11 mouse cellular contexts compared by ENCODE assay signal in the genomic region with DNA sequence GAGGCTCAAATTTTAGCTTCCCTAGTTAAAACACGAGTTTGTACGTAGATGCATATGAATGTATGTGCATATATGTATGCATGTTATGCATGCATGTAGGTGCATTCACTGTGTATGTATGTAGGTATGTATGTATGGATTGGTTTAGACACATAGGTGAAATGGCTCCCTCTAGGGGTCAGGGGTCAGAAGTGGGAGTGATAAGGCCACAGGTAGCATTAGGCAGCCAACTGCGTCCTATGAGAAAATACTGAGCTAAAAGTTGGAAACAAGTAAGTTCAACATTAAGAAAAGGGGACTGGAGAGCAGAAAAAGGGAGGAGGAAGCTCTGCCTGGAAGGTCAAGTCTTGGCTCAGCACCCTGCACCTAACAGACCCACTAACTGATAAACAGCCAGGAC. TPM values are rescaled to one million over a fixed set of nuclear protein-coding genes. Genes with fewer than 3 reads are reported as not detected.
DNase-seq lines count a peak whose midpoint lies in the region; ATAC-seq and TF ChIP-seq lines count a peak whose summit lies in the region.
"Had no signal": no experiment of that assay in that cellular context is flagged by ENCODE, and none has a peak within 500 bp of the region (broad histone marks: within the 10 kb centered on the region; RNA-seq: fewer than 3 reads in every experiment).

No protein-coding gene starts in this region.

- H3K36me3 ChIP-seq in G1E (replicated peaks): peaks cover 91% of the 10 kb centered on the region
- 0 out of 2 replicates have a peak, but pooled peaks cover 4% of the 10 kb centered on the region for H3K36me3 ChIP-seq in splenic B cell, adult 2 months (ENCODE audit: control insufficient read depth, insufficient read depth, low read length, poor library complexity, severe bottlenecking)

- no peaks in the 10 kb centered on the region for H3K4me1 ChIP-seq in G1E (ENCODE audit: insufficient read depth, low read depth, low read length)
- H3K4me1 ChIP-seq: limb, embryonic 13.5 days; neural tube, embryonic 15.5 days had no signal

- H3K9me3 ChIP-seq in G1E (replicated peaks): no peaks in the 10 kb centered on the region
- H3K9me3 ChIP-seq: limb, embryonic 13.5 days; neural tube, embryonic 15.5 days had no signal

- peak; percentile 66 for ATAC-seq in G1E (ENCODE audit: extremely low read depth, insufficient number of reproducible peaks, low FRiP score, poor library complexity, severe bottlenecking)

- H3K4me3 ChIP-seq in layer of hippocampus, adult 2 months: no peak overlapping the region
- no peak overlapping the region for H3K4me3 ChIP-seq in G1E (ENCODE audit: low read depth, low read length)
- H3K4me3 ChIP-seq: limb, embryonic 13.5 days; neural tube, embryonic 15.5 days had no signal

- no peak for DNase-seq in layer of hippocampus, adult 2 months (ENCODE audit: low spot score in 2 of 2)
- no peak for DNase-seq in layer of hippocampus, postnatal 36 days
- DNase-seq in G1E (ENCODE audit: low spot score): peak; percentile 30
- DNase-seq in induced T-regulatory cell, adult 2 months (ENCODE audit: low read depth): peak; percentile 81
- DNase-seq in splenic B cell, adult 2 months (ENCODE audit: low read depth, low spot score): peak; percentile 85
- no peak for DNase-seq in adrenal gland, postnatal 10 days
- DNase-seq in heart, adult 9 months (ENCODE audit: low spot score in 2 of 2): no peak
- DNase-seq in layer of hippocampus, postnatal 10 days (ENCODE audit: low spot score in 2 of 2): no peak
- DNase-seq: gastrocnemius, postnatal 36 days had no signal

- peak; percentile 59 for TF ChIP-seq CTCF in layer of hippocampus, adult 2 months (conservative IDR thresholded peaks at IDR 0.05)
- TF ChIP-seq CTCF in G1E (IDR thresholded peaks at IDR 0.05; ENCODE audit: low read depth, low read length): peak; percentile 90

- no peak overlapping the region for H3K27ac ChIP-seq in layer of hippocampus, adult 2 months
- H3K27ac ChIP-seq: limb, embryonic 13.5 days; neural tube, embryonic 15.5 days had no signal

- H3K27me3 ChIP-seq in G1E (ENCODE audit: insufficient read depth, low read length): no peaks in the 10 kb centered on the region
- no peaks in the 10 kb centered on the region for H3K27me3 ChIP-seq in splenic B cell, adult 2 months (ENCODE audit: control insufficient read depth, insufficient read depth, low read length, poor library complexity, severe bottlenecking)
- H3K27me3 ChIP-seq: limb, embryonic 13.5 days; neural tube, embryonic 15.5 days had no signal

RNA-seq across cellular contexts. Expression of gene Kdsr, which starts 21.4 kb away (rescaled TPM):
- total RNA-seq in layer of hippocampus, adult 2 months (2021): 10 to 100 TPM; 28.1 to 28.9 TPM
- 10 to 100 TPM; 23.6 to 23.9 TPM for total RNA-seq in layer of hippocampus, postnatal 36 days (2021)
- total RNA-seq in G1E (2014; fragmentation: Nextera tagmentation) (15.7 and 27.1 TPM in 2 replicates), G1E (2017) (63.9 TPM in 2 replicates)
- polyA plus RNA-seq in G1E (2012): 5.9 and 9.3 TPM in 2 replicates
- 10 to 100 TPM; 24.2 to 25.3 TPM for total RNA-seq in adrenal gland, postnatal 10 days (2021)
- total RNA-seq in layer of hippocampus, postnatal 10 days (2021): 10 to 100 TPM; 21.8 to 25.5 TPM

RNA-seq across cellular contexts. Expression of gene Bcl2, which starts 24.0 kb away (rescaled TPM):
- 1 to 10 TPM; 7.8 to 8.1 TPM for total RNA-seq in layer of hippocampus, adult 2 months (2021)
- total RNA-seq in layer of hippocampus, postnatal 36 days (2021): 1 to 10 TPM; 9.3 to 9.4 TPM
- total RNA-seq in G1E (2014; fragmentation: Nextera tagmentation) (2.9 and 4.1 TPM in 2 replicates), G1E (2017) (4.2 and 4.9 TPM in 2 replicates)
- polyA plus RNA-seq in G1E (2012): 0.98 and 1.2 TPM in 2 replicates
- 1 to 10 TPM; 6.1 to 8.8 TPM for total RNA-seq in adrenal gland, postnatal 10 days (2021)
- total RNA-seq in layer of hippocampus, postnatal 10 days (2021): 10 to 100 TPM; 11.2 to 11.3 TPM

RNA-seq across cellular contexts. Expression of gene Vps4b, which starts 58.4 kb away (rescaled TPM):
- total RNA-seq in layer of hippocampus, adult 2 months (2021): 10 to 100 TPM; 55.7 to 62.0 TPM
- 10 to 100 TPM; 60.8 to 61.6 TPM for total RNA-seq in layer of hippocampus, postnatal 36 days (2021)
- total RNA-seq in G1E (2014; fragmentation: Nextera tagmentation): 174 and 200 TPM in 2 replicates
- total RNA-seq in G1E (2017): 159 and 219 TPM in 2 replicates
- 51.7 and 63.5 TPM in 2 replicates for polyA plus RNA-seq in G1E (2012)
- total RNA-seq in adrenal gland, postnatal 10 days (2021): 10 to 100 TPM; 89.0 to 95.4 TPM
- 10 to 100 TPM; 48.0 to 54.3 TPM for total RNA-seq in layer of hippocampus, postnatal 10 days (2021)

Comparison
In these comparisons a context has a peak if more than half of its experiments do, and no peak if none do; other contexts are left out.
1. DNase-seq: peak in G1E (single experiment), induced T-regulatory cell, adult 2 months (single experiment) and splenic B cell, adult 2 months (single experiment); none in layer of hippocampus, adult 2 months (0 of 2), layer of hippocampus, postnatal 36 days (0 of 2), adrenal gland, postnatal 10 days (single experiment), heart, adult 9 months (0 of 2) and layer of hippocampus, postnatal 10 days (0 of 2).